Mouse (Mus musculus): ENCODE measurements at regions not wholly inside any gene's neighbourhood (a gene's known extent, or its start where the extent isn't known, plus 50 kb on each side); places are given as distances from the start of the nearest gene placed in this dataset.

- TF ChIP-seq TCF3 (IDR thresholded peaks at IDR 0.05; ENCODE audit: insufficient read length, low read depth) (no peak), POLR2A (IDR thresholded peaks at IDR 0.05; ENCODE audit: insufficient read length, low read depth) (no peak), USF1 (IDR thresholded peaks at IDR 0.05; ENCODE audit: low read depth) (no peak), CEBPB (IDR thresholded peaks at IDR 0.05; ENCODE audit: insufficient read depth, poor library complexity, severe bottlenecking) (no peak), REST (IDR thresholded peaks at IDR 0.05; ENCODE audit: insufficient read depth, insufficient read length) (no peak), SRF (IDR thresholded peaks at IDR 0.05; ENCODE audit: control insufficient read depth, insufficient read length, low read depth) (no peak), MAX (IDR thresholded peaks at IDR 0.05; ENCODE audit: low read depth) (peak; percentile 66), E2F4 (IDR thresholded peaks at IDR 0.05; ENCODE audit: insufficient read depth) (no peak)
Measured at GRCm38 (mm10) chr3:70803885-70804284, 796.5 kb downstream of the Otol1 start.

All from myocyte (in vitro differentiated cells).